Mouse (Mus musculus) liver, embryonic 14.5 days (tissue): ENCODE data around the gene Mrrf.

ENCODE experiments used
- CTCF ChIP-seq: IDR thresholded peaks from 2 replicates; pipeline ENCODE4 v1.5.1; 2016; ENCODE audit warnings: antibody characterized with exemption, low read depth, control low read depth
- EP300 ChIP-seq: IDR thresholded peaks from 2 replicates; pipeline ENCODE4 v1.6.1; 2016; ENCODE audit warnings: antibody characterized with exemption, low read depth

- TF ChIP-seq CTCF, result no peak
- TF ChIP-seq EP300, result no peak
Measured at GRCm38 (mm10) chr2:36223436-36223835, 87.2 kb downstream of the Mrrf start.
